Mouse (Mus musculus): ENCODE results near the gene Rex2.
"Not testable (repeated sequence)": the region's sequence is repeated elsewhere in the genome, so short reads cannot be mapped to it uniquely, and the experiment has no call there.

Rex2 gene

GRCm38 (mm10) chr4:147021550-147021949 lies at the start of gene Rex2:
TSS of gene Rex2 (plus strand) at chr4:147021850.
- DNase-seq = not testable (repeated sequence)

GRCm38 (mm10) chr4:146976581-146976980 lies 45.1 kb upstream of the Rex2 start:
- not testable (repeated sequence) for DNase-seq

- DNase-seq = not testable (repeated sequence)
These were observed 3.2 kb upstream of the Rex2 start for GRCm38 (mm10) chr4:147018400-147018799.

GRCm38 (mm10) chr4:147026374-147026773 lies 4.7 kb downstream of the Rex2 start:
- peak in 1 of 2 experiments; percentile 1 for DNase-seq

GRCm38 (mm10) chr4:147031308-147032036 lies 9.8 kb downstream of the Rex2 start:
- not testable (repeated sequence) for DNase-seq

GRCm38 (mm10) chr4:147063768-147064167 lies 42.1 kb downstream of the Rex2 start:
- DNase-seq = not testable (repeated sequence)

GRCm38 (mm10) chr4:147065861-147066260 lies 44.2 kb downstream of the Rex2 start:
- not testable (repeated sequence) for DNase-seq

GRCm38 (mm10) chr4:147066380-147066779 lies 44.7 kb downstream of the Rex2 start:
- DNase-seq = not testable (repeated sequence)

- not testable (repeated sequence) for DNase-seq
These were observed 74.0 kb downstream of the Rex2 start for GRCm38 (mm10) chr4:147095641-147096040.

GRCm38 (mm10) chr4:147101666-147102626 lies 80.3 kb downstream of the Rex2 start:
- not testable (repeated sequence) for DNase-seq

GRCm38 (mm10) chr4:147103814-147104213 lies 82.2 kb downstream of the Rex2 start:
- not testable (repeated sequence) for DNase-seq
